Mouse (Mus musculus): ENCODE measurements at regions not wholly inside any gene's neighbourhood (a gene's known extent, or its start where the extent isn't known, plus 50 kb on each side); places are given as distances from the start of the nearest gene placed in this dataset.

GRCm38 (mm10) chr4:89421694-89422354 is 111.0 kb upstream of the Cdkn2b start:
- TF ChIP-seq CTCF (IDR thresholded peaks at IDR 0.05; ENCODE audit: insufficient read depth, low read length): no peak
- no peak for TF ChIP-seq POLR2A (IDR thresholded peaks at IDR 0.05; ENCODE audit: borderline replicate concordance, extremely low read depth, low read depth, low read length)
- peak; percentile 65 for DNase-seq
- Histone ChIP-seq H3K4me1 (ENCODE audit: control insufficient read depth, insufficient read depth, low read length) (no peaks in the 10 kb centered on the region), H3K4me3 (replicated peaks; ENCODE audit: extremely low read depth, low read depth, low read length) (no peak overlapping the region)
- 43% methylated on average over 6 of the region's 6 CpGs for WGBS

- no peak for TF ChIP-seq POLR2A (IDR thresholded peaks at IDR 0.05; ENCODE audit: borderline replicate concordance, extremely low read depth, low read depth, low read length)
- no peak for TF ChIP-seq CTCF (IDR thresholded peaks at IDR 0.05; ENCODE audit: insufficient read depth, low read length)
- no peaks in the 10 kb centered on the region for H3K4me1 ChIP-seq (ENCODE audit: control insufficient read depth, insufficient read depth, low read length)
- WGBS: 82% methylated on average over 5 of the region's 5 CpGs
Measured at GRCm38 (mm10) chr4:89420868-89421267, 110.0 kb upstream of the Cdkn2b start.

DNA sequence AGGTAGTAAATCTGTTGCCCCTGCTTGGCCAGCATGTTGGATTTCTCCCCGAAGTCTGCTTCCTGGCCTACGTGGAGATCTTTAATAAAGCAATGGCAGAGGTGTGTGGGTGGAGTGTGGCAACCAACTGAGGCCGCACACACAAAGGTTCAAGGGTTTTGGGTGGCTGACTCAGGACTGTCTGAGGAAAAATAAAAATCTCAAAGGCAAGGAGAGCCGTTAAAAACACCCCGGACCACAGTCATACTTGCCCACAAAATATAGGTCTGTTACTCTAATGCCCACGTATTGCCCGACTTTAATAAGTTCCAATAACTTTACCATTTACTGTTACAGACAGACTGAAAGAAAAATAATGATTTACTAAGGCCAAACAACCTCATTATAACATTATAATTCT is 108.7 kb upstream of the Cdkn2b start:
- TF ChIP-seq POLR2A (IDR thresholded peaks at IDR 0.05; ENCODE audit: borderline replicate concordance, extremely low read depth, low read depth, low read length) (no peak), CTCF (IDR thresholded peaks at IDR 0.05; ENCODE audit: insufficient read depth, low read length) (no peak)
- 91% methylated on average over 7 of the region's 7 CpGs for WGBS
- no peak overlapping the region for H3K4me3 ChIP-seq (replicated peaks; ENCODE audit: extremely low read depth, low read depth, low read length)
- no peaks in the 10 kb centered on the region for H3K4me1 ChIP-seq (ENCODE audit: control insufficient read depth, insufficient read depth, low read length)
- no peak for DNase-seq

More at GRCm38 (mm10) chr4:89420868-89421267, 110.0 kb upstream of the Cdkn2b start:
- DNase-seq: no peak
- no peak overlapping the region for H3K4me3 ChIP-seq (replicated peaks; ENCODE audit: extremely low read depth, low read depth, low read length)

DNA sequence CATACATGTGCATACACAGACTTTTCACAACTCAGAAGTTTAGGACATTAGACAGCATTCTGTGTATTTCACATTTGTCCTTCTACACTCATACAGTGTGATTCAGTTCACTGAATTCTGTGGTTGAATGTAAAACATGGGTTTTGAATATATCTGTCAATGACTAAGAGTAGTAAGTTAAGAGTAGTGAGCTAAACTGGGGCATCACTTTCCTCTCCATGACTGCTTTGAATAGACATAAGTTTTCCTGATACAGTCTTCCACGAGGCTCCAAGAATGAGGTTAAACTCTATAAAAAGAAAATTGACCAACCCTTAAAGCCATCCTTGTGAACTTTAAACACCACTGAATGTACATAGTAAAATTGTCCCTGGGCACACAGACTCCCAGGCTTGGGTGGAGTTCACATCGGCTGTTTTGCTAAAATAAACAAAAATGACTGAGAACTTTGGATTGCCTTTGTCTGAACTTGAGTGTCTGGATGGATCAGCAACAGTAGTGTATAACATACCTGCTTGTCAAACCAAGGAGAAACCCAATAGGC is 94.9 kb upstream of the Cdkn2b start:
- WGBS: 34% methylated on average over 2 of the region's 2 CpGs
- TF ChIP-seq CTCF (IDR thresholded peaks at IDR 0.05; ENCODE audit: insufficient read depth, low read length): no peak
- TF ChIP-seq POLR2A (IDR thresholded peaks at IDR 0.05; ENCODE audit: borderline replicate concordance, extremely low read depth, low read depth, low read length): no peak
- no peak for DNase-seq

GRCm38 (mm10) chr4:89403151-89403550 is 92.3 kb upstream of the Cdkn2b start:
- no peak overlapping the region for H3K4me3 ChIP-seq (replicated peaks; ENCODE audit: extremely low read depth, low read depth, low read length)
- H3K4me1 ChIP-seq (ENCODE audit: control insufficient read depth, insufficient read depth, low read length): no peaks in the 10 kb centered on the region
- TF ChIP-seq POLR2A (IDR thresholded peaks at IDR 0.05; ENCODE audit: borderline replicate concordance, extremely low read depth, low read depth, low read length): no peak
- TF ChIP-seq CTCF (IDR thresholded peaks at IDR 0.05; ENCODE audit: insufficient read depth, low read length): no peak
- WGBS: 79% methylated on average over 1 of the region's 1 CpGs
- no peak for DNase-seq

More for the DNA sequence above, 94.9 kb upstream of the Cdkn2b start:
- H3K4me1 ChIP-seq (ENCODE audit: control insufficient read depth, insufficient read depth, low read length): no peaks in the 10 kb centered on the region
- no peak overlapping the region for H3K4me3 ChIP-seq (replicated peaks; ENCODE audit: extremely low read depth, low read depth, low read length)

DNA sequence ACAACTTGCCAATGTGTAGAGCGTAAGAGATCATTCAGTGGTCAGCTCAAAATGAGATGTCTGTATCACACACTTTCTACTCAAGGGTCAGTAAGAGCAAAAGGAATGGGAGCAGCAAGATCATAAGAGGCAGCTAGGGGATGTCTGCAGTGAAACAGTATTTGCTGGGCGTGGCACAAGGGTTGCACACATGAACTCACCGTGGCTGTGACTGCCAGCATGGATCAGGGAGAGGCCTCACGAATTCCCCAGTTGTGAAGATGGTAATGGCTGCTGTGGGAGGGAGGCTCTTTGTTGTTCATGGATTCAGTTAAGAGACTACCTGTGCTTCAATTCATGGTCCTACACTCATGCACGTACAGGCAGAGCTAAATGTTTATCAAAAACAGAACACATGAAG is 91.5 kb upstream of the Cdkn2b start:
- no peaks in the 10 kb centered on the region for H3K4me1 ChIP-seq (ENCODE audit: control insufficient read depth, insufficient read depth, low read length)
- WGBS: 56% methylated on average over 5 of the region's 5 CpGs

GRCm38 (mm10) chr4:89401696-89402095 is 90.9 kb upstream of the Cdkn2b start:
- no peak for DNase-seq
- Histone ChIP-seq H3K4me3 (replicated peaks; ENCODE audit: extremely low read depth, low read depth, low read length) (no peak overlapping the region), H3K4me1 (ENCODE audit: control insufficient read depth, insufficient read depth, low read length) (no peaks in the 10 kb centered on the region)
- no peak for TF ChIP-seq POLR2A (IDR thresholded peaks at IDR 0.05; ENCODE audit: borderline replicate concordance, extremely low read depth, low read depth, low read length)
- no peak for TF ChIP-seq CTCF (IDR thresholded peaks at IDR 0.05; ENCODE audit: insufficient read depth, low read length)
- WGBS: 77% methylated on average over 2 of the region's 2 CpGs

More for the DNA sequence above, 91.5 kb upstream of the Cdkn2b start:
- no peak for DNase-seq
- TF ChIP-seq POLR2A (IDR thresholded peaks at IDR 0.05; ENCODE audit: borderline replicate concordance, extremely low read depth, low read depth, low read length) (no peak), CTCF (IDR thresholded peaks at IDR 0.05; ENCODE audit: insufficient read depth, low read length) (no peak)
- H3K4me3 ChIP-seq (replicated peaks; ENCODE audit: extremely low read depth, low read depth, low read length): no peak overlapping the region

GRCm38 (mm10) chr4:89400342-89400741 is 89.5 kb upstream of the Cdkn2b start:
- TF ChIP-seq CTCF (IDR thresholded peaks at IDR 0.05; ENCODE audit: insufficient read depth, low read length) (no peak), POLR2A (IDR thresholded peaks at IDR 0.05; ENCODE audit: borderline replicate concordance, extremely low read depth, low read depth, low read length) (no peak)
- 80% methylated on average over 3 of the region's 3 CpGs for WGBS
- no peak for DNase-seq
- Histone ChIP-seq H3K4me3 (replicated peaks; ENCODE audit: extremely low read depth, low read depth, low read length) (no peak overlapping the region), H3K4me1 (ENCODE audit: control insufficient read depth, insufficient read depth, low read length) (no peaks in the 10 kb centered on the region)

DNA sequence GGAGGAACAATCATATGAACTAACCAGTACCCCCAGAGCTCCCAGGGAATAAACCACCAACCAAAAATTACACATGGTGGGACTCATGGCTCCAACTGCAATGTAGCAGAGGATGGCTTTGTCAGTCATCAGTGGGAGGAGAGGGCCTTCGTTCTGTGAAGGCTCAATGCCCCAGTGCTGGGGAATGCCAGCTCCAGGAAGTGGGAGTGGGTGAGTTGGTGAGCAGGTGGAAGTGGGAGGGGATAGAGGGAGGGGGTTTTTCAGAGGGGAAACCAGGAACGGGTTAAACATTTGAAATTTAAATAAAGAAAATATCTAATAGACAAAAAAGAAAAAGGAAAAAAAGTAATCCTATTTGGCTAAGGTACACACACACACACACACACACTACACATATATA is 88.4 kb upstream of the Cdkn2b start:
- H3K4me3 ChIP-seq (replicated peaks; ENCODE audit: extremely low read depth, low read depth, low read length): no peak overlapping the region
- TF ChIP-seq POLR2A (IDR thresholded peaks at IDR 0.05; ENCODE audit: borderline replicate concordance, extremely low read depth, low read depth, low read length) (no peak), CTCF (IDR thresholded peaks at IDR 0.05; ENCODE audit: insufficient read depth, low read length) (no peak)
- WGBS: 55% methylated on average over 2 of the region's 2 CpGs
- no peak for DNase-seq
- no peaks in the 10 kb centered on the region for H3K4me1 ChIP-seq (ENCODE audit: control insufficient read depth, insufficient read depth, low read length)

- no peaks in the 10 kb centered on the region for H3K4me1 ChIP-seq (ENCODE audit: control insufficient read depth, insufficient read depth, low read length)
- WGBS: 78% methylated on average over 2 of the region's 2 CpGs
- H3K4me3 ChIP-seq (replicated peaks; ENCODE audit: extremely low read depth, low read depth, low read length): no peak overlapping the region
- TF ChIP-seq POLR2A (IDR thresholded peaks at IDR 0.05; ENCODE audit: borderline replicate concordance, extremely low read depth, low read depth, low read length) (no peak), CTCF (IDR thresholded peaks at IDR 0.05; ENCODE audit: insufficient read depth, low read length) (no peak)
- DNase-seq: no peak
Measured at GRCm38 (mm10) chr4:89396020-89396419, 85.2 kb upstream of the Cdkn2b start.
